Mouse (Mus musculus) ovary, postnatal 10 days (tissue): ENCODE data around the gene Yipf1.

Experiments
- DNase-seq: peaks from one replicate; pipeline ENCODE4 v3.0.0; 2022; ENCODE audit warnings: low spot score

Yipf1 gene

GRCm38 (mm10) chr4:107313690-107314478 is at the start of gene Yipf1:
Gene Yipf1, plus strand, starts transcription at chr4:107314363.
- peak; percentile 75 for DNase-seq

- DNase-seq: no peak
Observed at GRCm38 (mm10) chr4:107273683-107274082, 40.5 kb upstream of the Yipf1 start.

- DNase-seq: no peak
Observed at GRCm38 (mm10) chr4:107274511-107274910, 39.7 kb upstream of the Yipf1 start.

GRCm38 (mm10) chr4:107278188-107278707 is 35.9 kb upstream of the Yipf1 start:
- no peak for DNase-seq

GRCm38 (mm10) chr4:107280843-107281475 is 33.2 kb upstream of the Yipf1 start:
- DNase-seq: no peak

- no peak for DNase-seq
Observed at GRCm38 (mm10) chr4:107285446-107286200, 28.5 kb upstream of the Yipf1 start.

- no peak for DNase-seq
Observed at GRCm38 (mm10) chr4:107286386-107286785, 27.8 kb upstream of the Yipf1 start.

GRCm38 (mm10) chr4:107287517-107287916 is 26.6 kb upstream of the Yipf1 start:
- DNase-seq: no peak

GRCm38 (mm10) chr4:107291611-107292272 is 22.4 kb upstream of the Yipf1 start:
- no peak for DNase-seq

GRCm38 (mm10) chr4:107292273-107292662 is 21.9 kb upstream of the Yipf1 start:
- no peak for DNase-seq

- DNase-seq: no peak
Observed at GRCm38 (mm10) chr4:107298071-107298606, 16.0 kb upstream of the Yipf1 start.

- no peak for DNase-seq
Observed at GRCm38 (mm10) chr4:107299779-107300340, 14.3 kb upstream of the Yipf1 start.

- no peak for DNase-seq
Observed at GRCm38 (mm10) chr4:107300371-107300770, 13.8 kb upstream of the Yipf1 start.

GRCm38 (mm10) chr4:107300902-107301555 is 13.1 kb upstream of the Yipf1 start:
- DNase-seq: no peak

GRCm38 (mm10) chr4:107302221-107302620 is 11.9 kb upstream of the Yipf1 start:
- DNase-seq: no peak

GRCm38 (mm10) chr4:107302832-107303231 is 11.3 kb upstream of the Yipf1 start:
- no peak for DNase-seq

GRCm38 (mm10) chr4:107303531-107303930 is 10.6 kb upstream of the Yipf1 start:
- DNase-seq: no peak

- DNase-seq: no peak
Observed at GRCm38 (mm10) chr4:107306966-107307365, 7.2 kb upstream of the Yipf1 start, which contains the start of gene Dio1. Gene Dio1, minus strand, starts transcription at chr4:107307169.

GRCm38 (mm10) chr4:107314479-107314805 is 279 bp downstream of the Yipf1 start:
- DNase-seq: no peak

- DNase-seq: no peak
Observed at GRCm38 (mm10) chr4:107318646-107319045, 4.5 kb downstream of the Yipf1 start.

- no peak for DNase-seq
Observed at GRCm38 (mm10) chr4:107321041-107321440, 6.9 kb downstream of the Yipf1 start.
